Mouse (Mus musculus): ENCODE data around the gene Ppp1r14b. TPM values are rescaled to one million over a fixed set of nuclear protein-coding genes. Genes with fewer than 3 reads are reported as not detected.
A peak's percentile ranks its signal among the peaks of the same experiment; 100 is the strongest.

The Ppp1r14b gene
- polyA plus RNA-seq, 1 experiment from 2014 or later = 60.5 TPM

GRCm38 (mm10) chr19:6931002-6931401, 43.8 kb upstream of the Ppp1r14b start:
- DNase-seq (ENCODE audit: low spot score) = no peak
- H3K9ac ChIP-seq (replicated peaks; ENCODE audit: low read depth) = no peak overlapping the region
- H3K27me3 ChIP-seq (replicated peaks; ENCODE audit: insufficient read depth, low read length) = peaks cover 69% of the 10 kb centered on the region
- no peaks in the 10 kb centered on the region for H3K9me3 ChIP-seq (ENCODE audit: low read length)
- H3K4me2 ChIP-seq (replicated peaks; ENCODE audit: low read depth, low read length) = no peak overlapping the region
- TF ChIP-seq CTCF (IDR thresholded peaks at IDR 0.05) = no peak
- TF ChIP-seq EP300 (IDR thresholded peaks at IDR 0.05) = no peak
- no peak for ATAC-seq
- H3K4me1 ChIP-seq (ENCODE audit: insufficient read depth, low read depth, low read length) = peaks cover 10% of the 10 kb centered on the region; the same call in 1 of the 2 replicates
- H3K4me3 ChIP-seq (ENCODE audit: low read depth, low read length) = no peak overlapping the region
- H3K27ac ChIP-seq (ENCODE audit: low read length) = no peak overlapping the region
- H3K36me3 ChIP-seq (ENCODE audit: insufficient read depth, low read length) = no peaks in the 10 kb centered on the region
- 0% methylated on average over 2 of the region's 2 CpGs for WGBS

- Histone ChIP-seq H3K4me1 (ENCODE audit: insufficient read depth, low read depth, low read length) (peaks cover 6% of the 10 kb centered on the region; the same call in 1 of the 2 replicates), H3K4me2 (replicated peaks; ENCODE audit: low read depth, low read length) (no peak overlapping the region), H3K9me3 (ENCODE audit: low read length) (no peaks in the 10 kb centered on the region), H3K27ac (ENCODE audit: low read length) (no peak overlapping the region), H3K36me3 (ENCODE audit: insufficient read depth, low read length) (no peaks in the 10 kb centered on the region), H3K4me3 (ENCODE audit: low read depth, low read length) (no peak overlapping the region), H3K9ac (replicated peaks; ENCODE audit: low read depth) (no peak overlapping the region), H3K27me3 (replicated peaks; ENCODE audit: insufficient read depth, low read length) (peaks cover 60% of the 10 kb centered on the region)
- ATAC-seq = no peak
- no peak for DNase-seq (ENCODE audit: low spot score)
- 61% methylated on average over 1 of the region's 1 CpGs for WGBS
- TF ChIP-seq EP300 (IDR thresholded peaks at IDR 0.05) = no peak
- TF ChIP-seq CTCF (IDR thresholded peaks at IDR 0.05) = no peak
Observed at GRCm38 (mm10) chr19:6932018-6932417, 42.8 kb upstream of the Ppp1r14b start.

- H3K4me1 ChIP-seq (ENCODE audit: insufficient read depth, low read depth, low read length) = peaks cover 5% of the 10 kb centered on the region; the same call in 1 of the 2 replicates
- ATAC-seq (no peak), DNase-seq (ENCODE audit: low spot score) (no peak)
- 34% methylated on average over 4 of the region's 4 CpGs for WGBS
- no peak overlapping the region for H3K4me2 ChIP-seq (replicated peaks; ENCODE audit: low read depth, low read length)
- no peaks in the 10 kb centered on the region for H3K9me3 ChIP-seq (ENCODE audit: low read length)
- H3K36me3 ChIP-seq (ENCODE audit: insufficient read depth, low read length) = no peaks in the 10 kb centered on the region
- peaks cover 49% of the 10 kb centered on the region for H3K27me3 ChIP-seq (replicated peaks; ENCODE audit: insufficient read depth, low read length)
- H3K4me3 ChIP-seq (ENCODE audit: low read depth, low read length) = no peak overlapping the region
- no peak overlapping the region for H3K9ac ChIP-seq (replicated peaks; ENCODE audit: low read depth)
- H3K27ac ChIP-seq (ENCODE audit: low read length) = no peak overlapping the region
- TF ChIP-seq CTCF (IDR thresholded peaks at IDR 0.05) (no peak), EP300 (IDR thresholded peaks at IDR 0.05) (no peak)
Observed at GRCm38 (mm10) chr19:6933102-6933435, 41.7 kb upstream of the Ppp1r14b start.

GRCm38 (mm10) chr19:6933436-6934194, 41.2 kb upstream of the Ppp1r14b start:
- H3K4me3 ChIP-seq (ENCODE audit: low read depth, low read length) = peak overlapping the region; percentile 35
- TF ChIP-seq CTCF (IDR thresholded peaks at IDR 0.05) (no peak), EP300 (IDR thresholded peaks at IDR 0.05) (no peak)
- H3K36me3 ChIP-seq (ENCODE audit: insufficient read depth, low read length) = no peaks in the 10 kb centered on the region
- no peak overlapping the region; the same call in 1 of the 2 replicates for H3K9ac ChIP-seq (replicated peaks; ENCODE audit: low read depth)
- WGBS = 6% methylated on average over 54 of the region's 58 CpGs
- no peak for DNase-seq (ENCODE audit: low spot score)
- peak overlapping the region; percentile 72 for H3K4me2 ChIP-seq (replicated peaks; ENCODE audit: low read depth, low read length)
- peaks cover 5% of the 10 kb centered on the region; the same call in 1 of the 2 replicates for H3K4me1 ChIP-seq (ENCODE audit: insufficient read depth, low read depth, low read length)
- H3K27ac ChIP-seq (ENCODE audit: low read length) = no peak overlapping the region
- ATAC-seq = peak; percentile 53
- H3K27me3 ChIP-seq (replicated peaks; ENCODE audit: insufficient read depth, low read length) = peaks cover 47% of the 10 kb centered on the region
- H3K9me3 ChIP-seq (ENCODE audit: low read length) = no peaks in the 10 kb centered on the region

GRCm38 (mm10) chr19:6934195-6934977, 40.4 kb upstream of the Ppp1r14b start, which contains the start of gene Kcnk4:
Kcnk4 (minus strand) TSS chr19:6934515.
- no peak within 1 kb of the TSS; the same call in 1 of the 2 replicates for H3K9ac ChIP-seq (replicated peaks; ENCODE audit: low read depth)
- WGBS = 11% methylated on average over 22 of the region's 23 CpGs
- no peak for DNase-seq (ENCODE audit: low spot score)
- no peaks in the 10 kb centered on the region for H3K36me3 ChIP-seq (ENCODE audit: insufficient read depth, low read length)
- peaks cover 47% of the 10 kb centered on the region for H3K27me3 ChIP-seq (replicated peaks; ENCODE audit: insufficient read depth, low read length)
- TF ChIP-seq EP300 (IDR thresholded peaks at IDR 0.05) = no peak
- no peak for TF ChIP-seq CTCF (IDR thresholded peaks at IDR 0.05)
- H3K9me3 ChIP-seq (ENCODE audit: low read length) = no peaks in the 10 kb centered on the region
- peaks cover 5% of the 10 kb centered on the region; the same call in 1 of the 2 replicates for H3K4me1 ChIP-seq (ENCODE audit: insufficient read depth, low read depth, low read length)
- H3K4me3 ChIP-seq (ENCODE audit: low read depth, low read length) = peak within 1 kb of the TSS; percentile 35
- no peak for ATAC-seq
- H3K27ac ChIP-seq (ENCODE audit: low read length) = no peak within 1 kb of the TSS
- peak within 1 kb of the TSS; percentile 72 for H3K4me2 ChIP-seq (replicated peaks; ENCODE audit: low read depth, low read length)

GRCm38 (mm10) chr19:6936299-6936698, 38.5 kb upstream of the Ppp1r14b start:
- WGBS = 17% methylated on average over 3 of the region's 3 CpGs
- DNase-seq (ENCODE audit: low spot score) (no peak), ATAC-seq (no peak)
- Histone ChIP-seq H3K27ac (ENCODE audit: low read length) (no peak overlapping the region), H3K27me3 (replicated peaks; ENCODE audit: insufficient read depth, low read length) (peaks cover 45% of the 10 kb centered on the region), H3K4me2 (replicated peaks; ENCODE audit: low read depth, low read length) (no peak overlapping the region), H3K9me3 (ENCODE audit: low read length) (no peaks in the 10 kb centered on the region), H3K4me3 (ENCODE audit: low read depth, low read length) (no peak overlapping the region), H3K4me1 (ENCODE audit: insufficient read depth, low read depth, low read length) (peaks cover 5% of the 10 kb centered on the region; the same call in 1 of the 2 replicates), H3K9ac (replicated peaks; ENCODE audit: low read depth) (no peak overlapping the region), H3K36me3 (ENCODE audit: insufficient read depth, low read length) (no peaks in the 10 kb centered on the region)
- TF ChIP-seq CTCF (IDR thresholded peaks at IDR 0.05) = peak; percentile 55
- no peak for TF ChIP-seq EP300 (IDR thresholded peaks at IDR 0.05)

All from lung, postnatal 0 days (tissue).